Mouse (Mus musculus) bone marrow macrophage, adult 2 months (primary cell): ENCODE results near the gene Pax7.

Source experiments
- CTCF ChIP-seq: IDR thresholded peaks from 2 replicates; pipeline ENCODE4 v1.5.1; 2012; ENCODE audit warnings: low read depth, mild to moderate bottlenecking, low read length, moderate library complexity
- POLR2A ChIP-seq: IDR thresholded peaks from 2 replicates; pipeline ENCODE4 v1.6.1; 2012; ENCODE audit warnings: mild to moderate bottlenecking, low read depth, low read length, borderline replicate concordance

DNA sequence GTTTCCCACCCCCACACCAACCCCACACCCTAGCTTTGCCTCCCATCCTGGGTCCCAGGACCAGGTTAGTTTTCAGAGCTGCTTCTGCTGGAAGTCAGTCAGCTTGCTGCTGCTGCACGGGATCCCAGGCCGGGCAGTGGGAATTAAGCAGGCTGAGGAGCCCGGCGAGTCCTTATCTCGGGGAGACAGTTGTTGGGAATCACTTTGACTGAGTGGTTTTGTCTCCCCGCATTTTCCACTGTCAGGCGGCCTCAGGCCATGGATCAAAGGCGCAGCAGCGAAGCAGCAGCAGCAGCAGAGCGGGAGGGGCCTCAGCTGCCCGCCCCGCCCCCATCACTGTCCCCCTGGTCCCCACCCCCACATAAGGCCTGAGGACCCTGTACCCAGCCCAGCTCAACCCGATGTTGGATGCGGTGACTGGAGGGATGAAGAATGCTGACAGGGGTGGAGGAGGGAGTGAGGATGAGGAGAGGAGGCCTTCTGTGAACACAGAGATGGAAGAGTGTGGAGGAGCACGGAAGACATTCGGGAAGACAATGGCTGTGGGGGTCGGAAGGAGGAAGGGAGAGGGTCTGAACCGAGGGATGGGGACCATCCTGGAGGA is 66.1 kb downstream of the Pax7 start:
- TF ChIP-seq POLR2A, result no peak
- no peak for TF ChIP-seq CTCF
